Mouse (Mus musculus): ENCODE data around the gene Fv1. TPM values are rescaled to one million over a fixed set of nuclear protein-coding genes. Genes with fewer than 3 reads are reported as not detected.

The Fv1 gene
- total RNA-seq, 2 experiments from 2014 or later = 16.2 TPM; not detected in 1

GRCm38 (mm10) chr4:147881792-147882191 lies 13.0 kb downstream of the Fv1 start:
- no peak for ATAC-seq (replicated peaks; ENCODE audit: poor library complexity, severe bottlenecking)

DNA sequence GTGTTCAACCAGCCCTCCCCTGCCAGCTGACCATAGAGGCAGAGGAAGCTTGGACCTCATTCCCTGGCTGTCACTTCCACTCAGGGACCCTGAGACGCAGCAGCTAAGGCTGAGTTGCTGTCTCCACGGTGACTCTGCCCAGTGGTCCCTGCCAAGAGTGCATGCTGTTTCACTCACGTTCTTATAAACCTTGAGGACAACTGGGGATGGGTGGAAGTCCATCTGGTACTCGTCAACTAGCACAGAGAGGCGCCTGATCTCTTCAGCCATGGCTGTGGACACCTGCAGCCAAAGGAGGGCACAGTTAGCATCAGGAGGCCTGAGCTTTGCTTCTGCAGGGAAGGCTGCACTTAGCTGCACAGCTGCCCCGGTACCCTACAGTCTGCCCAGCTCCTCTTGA lies 14.3 kb downstream of the Fv1 start:
- ATAC-seq (replicated peaks; ENCODE audit: poor library complexity, severe bottlenecking) = no peak

DNA sequence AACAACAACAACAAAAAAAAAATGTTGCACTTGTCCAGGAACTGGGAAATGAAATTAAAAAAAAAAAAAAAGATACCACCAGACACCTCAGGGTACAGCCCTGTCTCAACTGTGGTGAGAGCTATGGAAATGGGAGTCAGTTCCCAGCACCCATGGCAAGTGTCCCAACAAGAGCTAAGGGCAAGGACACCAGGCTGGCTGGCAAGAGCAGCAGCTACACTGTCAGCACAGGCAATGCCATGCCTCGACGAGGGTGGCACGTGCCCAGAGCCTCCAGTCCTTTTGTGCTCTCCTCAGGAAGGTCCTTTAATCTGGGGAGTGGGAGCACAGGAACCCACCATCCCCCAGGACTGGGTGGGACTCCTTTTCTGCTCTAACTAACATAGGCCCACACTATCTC lies 15.4 kb downstream of the Fv1 start:
- ATAC-seq (replicated peaks; ENCODE audit: poor library complexity, severe bottlenecking) = no peak

DNA sequence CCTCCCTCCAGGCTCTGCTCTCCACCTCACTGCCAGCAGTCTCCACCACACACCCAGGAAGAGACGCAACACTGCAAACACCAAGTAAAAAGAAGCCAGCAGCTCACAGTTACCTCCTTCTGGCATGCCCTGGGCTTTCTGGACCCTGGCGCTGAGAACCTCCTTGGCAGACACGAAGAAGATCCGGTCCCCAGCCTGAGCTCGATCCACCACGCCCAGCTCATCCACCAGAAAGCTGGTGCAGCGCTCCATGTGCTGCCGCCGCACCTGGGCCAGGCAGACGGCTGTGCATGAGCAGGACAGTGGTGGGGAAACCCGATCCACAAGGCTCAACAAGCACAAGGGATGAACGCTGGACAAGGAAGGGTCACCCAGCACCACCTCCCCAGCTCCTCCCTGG lies 17.4 kb downstream of the Fv1 start:
- no peak for ATAC-seq (replicated peaks; ENCODE audit: poor library complexity, severe bottlenecking)

DNA sequence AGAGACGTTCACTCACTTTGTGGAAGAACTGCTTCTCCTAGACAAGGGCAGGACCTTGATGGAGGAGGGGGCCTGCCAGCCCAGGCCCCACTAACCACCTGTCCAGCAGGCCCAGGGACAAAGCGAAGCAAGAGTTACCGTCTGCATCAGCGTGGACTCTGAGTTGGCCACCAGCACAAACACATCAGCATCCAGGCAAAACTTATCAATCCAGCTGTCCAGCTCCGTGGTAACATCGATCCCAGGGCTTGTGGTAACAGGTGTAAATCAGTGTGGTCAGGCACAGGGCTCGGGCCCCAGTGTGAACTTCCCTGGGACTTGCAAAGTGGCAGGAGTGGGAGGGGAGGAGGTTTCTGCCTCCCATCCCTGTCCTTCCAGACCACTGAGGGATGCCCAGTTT lies 18.5 kb downstream of the Fv1 start:
- ATAC-seq (replicated peaks; ENCODE audit: poor library complexity, severe bottlenecking) = no peak

- no peak for ATAC-seq (replicated peaks; ENCODE audit: poor library complexity, severe bottlenecking)
Observed at GRCm38 (mm10) chr4:147888237-147888636, 19.5 kb downstream of the Fv1 start.

DNA sequence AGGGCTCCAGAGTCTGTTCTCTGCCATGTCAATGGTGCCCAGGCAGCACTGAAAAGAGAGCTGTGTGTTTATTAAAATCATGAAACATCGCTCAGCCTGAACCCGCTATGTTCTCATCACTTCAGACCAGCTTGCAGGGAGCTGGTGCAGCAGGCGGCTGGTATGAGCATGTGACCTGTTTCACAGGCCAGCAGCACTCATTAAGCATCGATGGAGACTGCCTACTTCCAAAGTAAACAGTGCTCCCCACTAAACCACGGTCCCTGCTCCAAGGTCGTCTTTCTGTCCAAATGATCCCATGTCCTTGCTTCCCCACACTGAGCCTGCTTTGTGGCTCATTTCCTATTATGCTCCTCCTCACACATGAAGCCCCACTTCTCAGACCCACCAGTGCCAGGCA lies 21.6 kb downstream of the Fv1 start:
- no peak for ATAC-seq (replicated peaks; ENCODE audit: poor library complexity, severe bottlenecking)

GRCm38 (mm10) chr4:147895815-147896330 lies 27.1 kb downstream of the Fv1 start:
- ATAC-seq (replicated peaks; ENCODE audit: poor library complexity, severe bottlenecking) = no peak

- 0 out of 2 replicates have a peak, but pooled peaks have one; percentile 28 for ATAC-seq (replicated peaks; ENCODE audit: poor library complexity, severe bottlenecking)
Observed at GRCm38 (mm10) chr4:147896411-147896810, 27.6 kb downstream of the Fv1 start.

DNA sequence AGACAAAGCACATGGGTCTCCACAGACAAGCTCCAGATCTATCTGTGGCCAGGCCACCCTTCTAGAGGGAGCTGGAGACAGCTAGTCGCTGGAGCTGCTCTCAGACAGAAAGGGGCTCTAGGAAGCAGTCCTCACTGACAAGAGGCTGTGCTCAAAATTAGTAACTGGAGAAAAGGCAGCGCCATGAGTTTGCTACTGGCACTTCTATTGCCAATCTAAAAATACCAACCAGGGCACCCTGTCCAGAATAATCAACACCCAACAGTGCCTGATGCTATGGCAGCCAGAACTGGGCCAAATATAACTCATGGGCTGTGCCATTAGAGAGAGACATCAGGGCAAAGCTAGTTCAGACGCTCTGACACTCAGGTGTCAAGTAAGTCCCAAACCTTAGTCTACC lies 28.6 kb downstream of the Fv1 start:
- no peak for ATAC-seq (replicated peaks; ENCODE audit: poor library complexity, severe bottlenecking)

DNA sequence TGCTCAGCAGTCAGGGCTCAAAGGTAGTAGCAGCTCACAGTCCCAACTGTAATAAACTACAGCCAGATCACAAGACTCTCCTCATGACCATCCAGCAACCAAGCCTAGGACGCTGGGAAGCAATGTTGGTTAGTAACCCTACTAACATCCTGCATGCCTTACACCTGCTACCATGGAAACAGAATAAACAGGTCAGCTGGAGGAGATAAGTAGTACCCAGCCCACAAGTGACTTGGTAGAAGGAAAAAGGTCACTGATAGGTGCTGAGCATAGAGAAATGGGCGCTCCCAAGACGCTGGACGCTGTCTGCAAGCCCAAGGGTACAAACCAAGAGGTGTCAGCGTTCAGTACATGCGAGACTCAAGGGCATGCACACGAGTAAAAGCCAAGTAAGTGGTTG lies 31.7 kb downstream of the Fv1 start:
- ATAC-seq (replicated peaks; ENCODE audit: poor library complexity, severe bottlenecking) = no peak

GRCm38 (mm10) chr4:147902906-147903500 lies 34.2 kb downstream of the Fv1 start:
- no peak for ATAC-seq (replicated peaks; ENCODE audit: poor library complexity, severe bottlenecking)

DNA sequence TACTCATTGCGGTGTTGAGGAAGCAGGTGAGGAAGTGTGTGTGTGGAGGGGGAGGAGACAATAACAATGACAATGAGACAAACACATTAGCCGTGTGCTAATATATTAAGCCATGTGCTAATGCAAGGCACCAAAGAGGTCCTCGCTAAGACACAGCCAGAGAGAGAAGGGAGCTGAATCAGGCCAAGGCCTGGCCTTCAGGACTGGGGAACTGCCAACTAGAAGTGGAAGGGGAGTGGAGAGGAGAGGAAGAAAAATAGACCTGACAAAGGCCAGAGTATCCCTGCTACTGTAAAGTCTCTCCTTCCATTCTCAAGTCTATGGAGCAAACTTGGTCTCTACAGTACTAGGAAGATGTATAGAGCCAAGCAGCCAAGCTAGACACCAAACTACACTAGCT lies 34.8 kb downstream of the Fv1 start:
- peak; percentile 4; the same call in 1 of the 2 replicates for ATAC-seq (replicated peaks; ENCODE audit: poor library complexity, severe bottlenecking)

GRCm38 (mm10) chr4:147904313-147905089 lies 35.7 kb downstream of the Fv1 start, which contains the start of gene Mfn2:
Gene Mfn2 (minus strand): TSS chr4:147904704.
- peak; percentile 85 for ATAC-seq (replicated peaks; ENCODE audit: poor library complexity, severe bottlenecking)

GRCm38 (mm10) chr4:147905090-147905659 lies 36.4 kb downstream of the Fv1 start:
- ATAC-seq (replicated peaks; ENCODE audit: poor library complexity, severe bottlenecking) = peak; percentile 61

DNA sequence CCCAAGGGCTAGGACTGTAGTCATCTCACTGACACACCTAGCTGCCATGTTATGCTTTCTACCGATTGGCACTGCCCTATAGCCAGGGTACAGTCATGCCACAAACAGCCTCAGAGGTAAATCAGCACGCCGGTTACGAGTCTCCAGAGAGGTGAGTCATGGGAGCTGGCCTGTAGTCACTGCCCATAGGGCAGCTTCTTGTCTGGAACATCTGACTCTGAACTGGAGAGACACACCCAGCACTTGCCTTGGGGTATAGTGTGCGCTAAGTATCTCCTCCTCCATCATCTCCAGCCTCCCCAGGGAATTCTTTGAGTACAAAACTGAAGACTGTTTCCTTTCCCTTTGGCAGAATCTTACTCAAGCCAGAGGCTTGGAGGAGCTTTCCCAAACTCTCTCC lies 37.5 kb downstream of the Fv1 start:
- no peak for ATAC-seq (replicated peaks; ENCODE audit: poor library complexity, severe bottlenecking)

DNA sequence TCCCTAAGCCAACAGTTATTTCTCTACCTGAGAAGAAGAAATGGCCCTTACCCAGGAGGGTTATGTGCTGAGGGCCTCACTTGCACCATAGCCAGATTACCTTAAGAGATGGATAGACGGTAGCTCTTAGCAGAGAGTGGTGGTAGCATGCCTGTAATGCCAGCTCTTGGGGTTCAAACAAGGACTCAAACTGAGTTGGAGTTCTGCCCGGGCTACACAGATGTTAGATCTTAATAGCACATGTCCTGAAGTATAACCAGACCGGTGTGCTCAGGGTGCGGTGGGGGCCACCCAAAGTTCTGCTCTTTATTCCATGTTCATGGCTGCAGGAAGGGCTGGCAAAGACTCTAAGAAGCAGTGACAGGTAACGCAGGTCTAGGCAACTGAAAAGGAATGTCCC lies 40.7 kb downstream of the Fv1 start:
- ATAC-seq (replicated peaks; ENCODE audit: poor library complexity, severe bottlenecking) = no peak

- ATAC-seq (replicated peaks; ENCODE audit: poor library complexity, severe bottlenecking) = peak; percentile 74
Observed at GRCm38 (mm10) chr4:147918459-147919121, 49.8 kb downstream of the Fv1 start.
